Mouse (Mus musculus): ENCODE measurements at regions not wholly inside any gene's neighbourhood (a gene's known extent, or its start where the extent isn't known, plus 50 kb on each side); places are given as distances from the start of the nearest gene placed in this dataset.
A peak's percentile ranks its signal among the peaks of the same experiment; 100 is the strongest.

GRCm38 (mm10) chr11:18165609-18166347, 212.1 kb upstream of the Etaa1 start:
- no peak for DNase-seq (ENCODE audit: low read depth)

- DNase-seq (ENCODE audit: low read depth), result no peak
Observed at GRCm38 (mm10) chr11:18164025-18164423, 210.3 kb upstream of the Etaa1 start.

- DNase-seq (ENCODE audit: low read depth), result no peak
Observed at GRCm38 (mm10) chr11:18163156-18164024, 209.7 kb upstream of the Etaa1 start.

- no peak for DNase-seq (ENCODE audit: low read depth)
Observed at GRCm38 (mm10) chr11:18156506-18156905, 202.8 kb upstream of the Etaa1 start.

GRCm38 (mm10) chr11:18151788-18152563, 198.3 kb upstream of the Etaa1 start:
- peak; percentile 46 for DNase-seq (ENCODE audit: low read depth)

GRCm38 (mm10) chr11:18151369-18151768, 197.7 kb upstream of the Etaa1 start:
- DNase-seq (ENCODE audit: low read depth), result no peak

GRCm38 (mm10) chr11:18127488-18127887, 173.8 kb upstream of the Etaa1 start:
- DNase-seq (ENCODE audit: low read depth), result no peak

GRCm38 (mm10) chr11:18123031-18123430, 169.4 kb upstream of the Etaa1 start:
- DNase-seq (ENCODE audit: low read depth), result no peak

GRCm38 (mm10) chr11:18122616-18123015, 168.9 kb upstream of the Etaa1 start:
- DNase-seq (ENCODE audit: low read depth), result no peak

- DNase-seq (ENCODE audit: low read depth), result no peak
Observed at GRCm38 (mm10) chr11:18115693-18116450, 162.2 kb upstream of the Etaa1 start.

- no peak for DNase-seq (ENCODE audit: low read depth)
Observed at GRCm38 (mm10) chr11:18102841-18103240, 149.2 kb upstream of the Etaa1 start.

GRCm38 (mm10) chr11:18075840-18076435, 122.3 kb upstream of the Etaa1 start:
- DNase-seq (ENCODE audit: low read depth), result no peak

- DNase-seq (ENCODE audit: low read depth), result peak; percentile 3
Observed at GRCm38 (mm10) chr11:18070586-18071306, 117.1 kb upstream of the Etaa1 start.

- no peak for DNase-seq (ENCODE audit: low read depth)
Observed at GRCm38 (mm10) chr11:18070032-18070374, 116.3 kb upstream of the Etaa1 start.

GRCm38 (mm10) chr11:18069348-18070031, 115.8 kb upstream of the Etaa1 start:
- DNase-seq (ENCODE audit: low read depth), result no peak

GRCm38 (mm10) chr11:18068085-18068484, 114.4 kb upstream of the Etaa1 start:
- no peak for DNase-seq (ENCODE audit: low read depth)

- no peak for DNase-seq (ENCODE audit: low read depth)
Observed at GRCm38 (mm10) chr11:18067676-18068075, 114.0 kb upstream of the Etaa1 start.

- no peak for DNase-seq (ENCODE audit: low read depth)
Observed at GRCm38 (mm10) chr11:18041589-18041988, 87.9 kb upstream of the Etaa1 start.

- DNase-seq (ENCODE audit: low read depth), result no peak
Observed at GRCm38 (mm10) chr11:18031049-18031448, 77.4 kb upstream of the Etaa1 start.

- DNase-seq (ENCODE audit: low read depth), result no peak
Observed at GRCm38 (mm10) chr11:18022065-18022464, 68.4 kb upstream of the Etaa1 start.

Measured in 416B (cell line).